Mouse (Mus musculus) c-Kit-positive CD71-positive TER-119-negative erythroid progenitor cells, embryonic 14.5 days (primary cell): Measurements from ENCODE around the gene Htr5a.

Experiments
- DNase-seq: peaks from one replicate; pipeline ENCODE4 v3.0.0-alpha.2; 2013; ENCODE audit warnings: low read depth

The Htr5a gene

DNA sequence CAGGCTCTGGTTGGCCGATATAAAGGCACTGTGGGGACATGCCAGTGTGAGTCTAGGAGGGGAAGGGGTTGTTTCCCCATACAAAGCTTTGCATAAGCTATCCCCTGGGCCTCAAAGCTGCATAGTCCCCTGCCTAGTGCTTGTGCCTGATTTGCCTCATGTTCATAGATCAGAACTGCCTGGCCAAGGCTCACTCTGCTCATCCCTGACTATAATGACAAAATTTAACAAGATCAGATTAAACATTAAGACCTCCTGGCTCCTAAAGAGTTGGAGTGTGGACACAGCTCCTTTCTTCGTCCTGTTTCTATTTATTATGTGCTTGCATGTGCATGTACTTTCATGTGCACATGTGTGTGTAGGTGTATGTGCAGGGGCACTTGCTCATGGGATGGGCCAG, 39.3 kb downstream of the Htr5a start:
- no peak for DNase-seq

DNA sequence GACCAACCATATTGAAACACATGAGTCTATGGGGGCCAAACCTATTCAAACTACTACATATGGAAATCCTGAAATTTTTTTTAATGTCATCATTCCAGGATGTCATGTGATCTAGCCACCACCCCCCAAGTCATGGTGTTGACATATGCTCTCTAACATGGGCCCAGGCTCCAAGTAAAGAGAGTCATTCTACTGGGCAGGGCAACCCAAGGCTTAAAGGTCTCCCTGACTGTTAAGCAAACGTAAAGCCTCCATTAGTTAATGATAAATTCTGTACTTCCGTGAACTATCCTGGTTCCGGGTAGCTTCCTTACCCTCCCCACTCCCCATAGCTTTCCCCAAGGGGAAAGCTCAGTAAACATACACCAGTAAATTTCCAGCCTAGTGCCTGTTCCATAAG, 46.1 kb downstream of the Htr5a start:
- no peak for DNase-seq

DNA sequence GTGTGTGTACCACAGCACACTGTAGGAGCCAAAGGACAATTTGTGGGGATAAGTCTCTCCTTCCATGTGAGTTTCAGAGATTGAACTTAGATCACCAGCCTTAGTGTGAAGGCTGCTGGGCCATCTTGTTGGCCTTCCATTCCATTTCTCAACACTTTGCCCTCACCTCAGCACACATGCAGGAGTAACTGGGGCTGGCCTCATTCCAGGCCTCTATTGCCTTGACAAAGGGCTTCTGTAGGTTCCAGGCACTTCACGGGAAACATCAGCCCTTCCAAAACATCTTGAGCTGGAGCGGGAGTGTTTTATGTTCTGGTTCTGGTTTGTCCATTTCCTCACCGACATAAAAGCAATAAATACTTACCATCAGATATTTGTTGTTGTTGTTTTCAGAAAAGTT, 54.0 kb downstream of the Htr5a start:
- no peak for DNase-seq

DNA sequence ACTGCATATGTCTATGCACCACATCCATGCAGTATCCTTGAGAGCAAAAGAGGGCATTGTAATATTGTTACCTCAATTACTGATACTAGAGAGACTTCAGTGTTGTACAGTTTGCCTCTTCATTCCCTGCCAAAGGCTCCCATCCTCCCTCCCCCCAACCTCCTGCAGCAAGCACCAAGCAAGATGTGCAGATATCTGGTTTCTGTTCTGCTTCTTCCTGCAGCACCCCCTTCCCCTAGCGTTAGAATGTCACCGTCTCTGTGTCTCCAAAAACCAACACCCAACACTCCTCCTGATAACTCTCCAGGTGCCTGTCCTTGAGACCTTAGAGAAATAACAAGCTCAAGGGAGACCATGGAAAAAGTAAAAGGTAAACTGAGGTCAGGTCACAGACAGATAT, 57.8 kb downstream of the Htr5a start:
- DNase-seq, result no peak

DNA sequence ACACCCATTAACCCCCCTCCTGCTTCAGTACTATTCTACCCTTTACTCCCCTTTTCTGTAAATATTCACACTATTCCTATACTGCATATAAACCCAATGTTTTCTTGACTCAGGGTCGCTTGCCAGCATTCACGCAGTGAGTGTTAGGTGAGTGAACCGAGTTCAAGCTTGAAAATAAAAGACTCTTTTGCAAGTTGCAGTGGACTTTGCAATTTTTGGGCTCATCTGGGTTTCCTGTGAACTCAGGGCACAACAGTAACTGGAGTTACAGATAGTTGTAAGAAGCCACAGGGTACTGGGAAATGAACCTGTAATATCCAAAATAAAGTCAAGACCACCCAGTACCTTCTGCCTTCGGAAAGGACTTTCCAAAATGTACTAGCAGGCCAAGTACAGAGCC, 58.2 kb downstream of the Htr5a start:
- no peak for DNase-seq
